Comparison of ENCODE assay signal across 9 mouse cellular contexts in genomic region chr5:115521553-115522461, GRCm38 (mm10). TPM values are rescaled to one million over a fixed set of nuclear protein-coding genes. Genes with fewer than 3 reads are reported as not detected.
DNase-seq lines count a peak whose midpoint lies in the region; ATAC-seq lines count a peak whose summit lies in the region.
"Had no signal": no experiment of that assay in that cellular context is flagged by ENCODE, and none has a peak within 500 bp of the region (broad histone marks: within the 10 kb centered on the region; RNA-seq: fewer than 3 reads in every experiment).

No protein-coding gene starts in this region.

- peak overlapping the region; percentile 54 for H3K27ac ChIP-seq in embryonic facial prominence, embryonic 11.5 days (replicated peaks; ENCODE audit: low read depth, low read length)
- 0 out of 2 replicates have a peak overlapping the region, but pooled peaks have one; percentile 41 for H3K27ac ChIP-seq in hindbrain, embryonic 16.5 days (ENCODE audit: low read depth, low read length)
- H3K27ac ChIP-seq in liver, embryonic 11.5 days (ENCODE audit: low read depth, low read length): peak overlapping the region; percentile 89

- WGBS in embryonic facial prominence, embryonic 11.5 days: 45% methylated on average over 20 of the region's 21 CpGs
- WGBS in hindbrain, embryonic 16.5 days: 70% methylated on average over 21 of the region's 21 CpGs
- 30% methylated on average over 20 of the region's 21 CpGs for WGBS in liver, embryonic 11.5 days

- no peaks in the 10 kb centered on the region for H3K27me3 ChIP-seq in embryonic facial prominence, embryonic 11.5 days (ENCODE audit: control insufficient read depth, insufficient read depth, low read length)
- no peaks in the 10 kb centered on the region for H3K27me3 ChIP-seq in hindbrain, embryonic 16.5 days (replicated peaks; ENCODE audit: control insufficient read depth, insufficient read depth, low read length)
- H3K27me3 ChIP-seq in liver, embryonic 11.5 days (replicated peaks; ENCODE audit: control insufficient read depth, insufficient read depth, low read length): no peaks in the 10 kb centered on the region

- no peak overlapping the region for H3K9ac ChIP-seq in embryonic facial prominence, embryonic 11.5 days (replicated peaks; ENCODE audit: low read length)
- H3K9ac ChIP-seq in hindbrain, embryonic 16.5 days (ENCODE audit: low read depth, low read length): no peak overlapping the region
- H3K9ac ChIP-seq in liver, embryonic 11.5 days (ENCODE audit: low read depth, low read length): peak overlapping the region; percentile 48; the same call in 1 of the 2 replicates

- peak overlapping the region; percentile 7; the same call in 1 of the 2 replicates for H3K4me2 ChIP-seq in embryonic facial prominence, embryonic 11.5 days (ENCODE audit: low read depth, low read length)
- H3K4me2 ChIP-seq in hindbrain, embryonic 16.5 days (ENCODE audit: low read length): no peak overlapping the region
- peak overlapping the region; percentile 61 for H3K4me2 ChIP-seq in liver, embryonic 11.5 days

- H3K36me3 ChIP-seq in embryonic facial prominence, embryonic 11.5 days (replicated peaks; ENCODE audit: control insufficient read depth, insufficient read depth, low read depth, low read length): no peaks in the 10 kb centered on the region
- no peaks in the 10 kb centered on the region for H3K36me3 ChIP-seq in hindbrain, embryonic 16.5 days (ENCODE audit: control insufficient read depth, insufficient read depth, low read length)
- H3K36me3 ChIP-seq in liver, embryonic 11.5 days (ENCODE audit: control insufficient read depth, insufficient read depth, low read length): peaks cover 3% of the 10 kb centered on the region; the same call in 1 of the 2 replicates

- no peaks in the 10 kb centered on the region for H3K9me3 ChIP-seq in embryonic facial prominence, embryonic 11.5 days (replicated peaks; ENCODE audit: control insufficient read depth, low read length)
- no peaks in the 10 kb centered on the region for H3K9me3 ChIP-seq in hindbrain, embryonic 16.5 days (ENCODE audit: control insufficient read depth, low read length)
- H3K9me3 ChIP-seq in liver, embryonic 11.5 days (ENCODE audit: control insufficient read depth, low read length): no peaks in the 10 kb centered on the region

- peak; percentile 82 to 83 for DNase-seq in lung, adult 18-20 months
- no peak for DNase-seq in lung, postnatal 25 days (ENCODE audit: low spot score)
- DNase-seq in embryonic facial prominence, embryonic 11.5 days (ENCODE audit: low spot score): peak; percentile 77
- no peak for DNase-seq in liver, embryonic 11.5 days (ENCODE audit: low spot score)
- DNase-seq in cerebellum, postnatal 36 days: no peak
- DNase-seq in cerebellum, adult 11 months: no peak

- H3K4me1 ChIP-seq in embryonic facial prominence, embryonic 11.5 days (ENCODE audit: control insufficient read depth, insufficient read depth, low read length): peaks cover 20% of the 10 kb centered on the region
- H3K4me1 ChIP-seq in hindbrain, embryonic 16.5 days (ENCODE audit: control insufficient read depth, insufficient read depth, low read depth, low read length): peaks cover 7% of the 10 kb centered on the region
- H3K4me1 ChIP-seq in liver, embryonic 11.5 days (replicated peaks; ENCODE audit: control insufficient read depth, insufficient read depth, low read length): peaks cover 59% of the 10 kb centered on the region

- no peak overlapping the region for H3K4me3 ChIP-seq in embryonic facial prominence, embryonic 11.5 days (ENCODE audit: low read depth, low read length)
- no peak overlapping the region for H3K4me3 ChIP-seq in hindbrain, embryonic 16.5 days (ENCODE audit: low read length)
- H3K4me3 ChIP-seq in liver, embryonic 11.5 days (ENCODE audit: low read depth, low read length): peak overlapping the region; percentile 26

- ATAC-seq in embryonic facial prominence, embryonic 11.5 days (replicated peaks; ENCODE audit: insufficient number of reproducible peaks, low FRiP score, low TSS enrichment, low read depth): no peak
- no peak for ATAC-seq in hindbrain, embryonic 16.5 days
- ATAC-seq in liver, embryonic 11.5 days (replicated peaks; ENCODE audit: low FRiP score): peak; percentile 60; the same call in 1 of the 2 replicates
- peak; percentile 62 for ATAC-seq in neutrophil, adult 5-6 weeks (ENCODE audit: extremely low read depth, insufficient number of reproducible peaks, low FRiP score, poor library complexity, severe bottlenecking)

RNA-seq across cellular contexts. Expression of gene Pxn, which starts 15.3 kb away (rescaled TPM):
- 12.9 and 13.8 TPM in 2 replicates for polyA plus RNA-seq in embryonic facial prominence, embryonic 11.5 days (2014; fragmentation: Nextera tagmentation; extraction: Ambion mirVana)
- 19.1 and 23.9 TPM in 2 replicates for polyA plus RNA-seq in hindbrain, embryonic 16.5 days (2015; fragmentation: Nextera tagmentation; extraction: Ambion mirVana)
- 12.4 and 14.0 TPM in 2 replicates for polyA plus RNA-seq in liver, embryonic 11.5 days (2014; fragmentation: Nextera tagmentation; extraction: Ambion mirVana)
- 242 and 288 TPM in 2 replicates for total RNA-seq in neutrophil, adult 5-6 weeks (2017)

RNA-seq across cellular contexts. Expression of gene Sirt4, which starts 37.3 kb away (rescaled TPM):
- polyA plus RNA-seq in embryonic facial prominence, embryonic 11.5 days (2014; fragmentation: Nextera tagmentation; extraction: Ambion mirVana): 12.7 and 17.2 TPM in 2 replicates
- 24.8 and 26.8 TPM in 2 replicates for polyA plus RNA-seq in hindbrain, embryonic 16.5 days (2015; fragmentation: Nextera tagmentation; extraction: Ambion mirVana)
- polyA plus RNA-seq in liver, embryonic 11.5 days (2014; fragmentation: Nextera tagmentation; extraction: Ambion mirVana): 14.8 and 15.2 TPM in 2 replicates
- 6.1 and 11.3 TPM in 2 replicates for total RNA-seq in neutrophil, adult 5-6 weeks (2017)

RNA-seq across cellular contexts. Expression of gene Rplp0, which starts 37.5 kb away (rescaled TPM):
- 1,437 and 1,529 TPM in 2 replicates for polyA plus RNA-seq in embryonic facial prominence, embryonic 11.5 days (2014; fragmentation: Nextera tagmentation; extraction: Ambion mirVana)
- 814 and 834 TPM in 2 replicates for polyA plus RNA-seq in hindbrain, embryonic 16.5 days (2015; fragmentation: Nextera tagmentation; extraction: Ambion mirVana)
- 2,436 and 2,466 TPM in 2 replicates for polyA plus RNA-seq in liver, embryonic 11.5 days (2014; fragmentation: Nextera tagmentation; extraction: Ambion mirVana)
- total RNA-seq in neutrophil, adult 5-6 weeks (2017): 808 and 842 TPM in 2 replicates

RNA-seq across cellular contexts. Expression of gene Gcn1l1, which starts 43.2 kb away (rescaled TPM):
- polyA plus RNA-seq in embryonic facial prominence, embryonic 11.5 days (2014; fragmentation: Nextera tagmentation; extraction: Ambion mirVana): 29.3 and 31.4 TPM in 2 replicates
- polyA plus RNA-seq in hindbrain, embryonic 16.5 days (2015; fragmentation: Nextera tagmentation; extraction: Ambion mirVana): 32.2 and 39.3 TPM in 2 replicates
- polyA plus RNA-seq in liver, embryonic 11.5 days (2014; fragmentation: Nextera tagmentation; extraction: Ambion mirVana): 51.0 and 55.6 TPM in 2 replicates
- 37.0 and 39.8 TPM in 2 replicates for total RNA-seq in neutrophil, adult 5-6 weeks (2017)

RNA-seq across cellular contexts. Expression of gene Pla2g1b, which starts 55.7 kb away (rescaled TPM):
- polyA plus RNA-seq in embryonic facial prominence, embryonic 11.5 days (2014; fragmentation: Nextera tagmentation; extraction: Ambion mirVana): not detected in 2 replicates
- not detected in 2 replicates for polyA plus RNA-seq in hindbrain, embryonic 16.5 days (2015; fragmentation: Nextera tagmentation; extraction: Ambion mirVana)
- 0.89 and 1.2 TPM in 2 replicates for polyA plus RNA-seq in liver, embryonic 11.5 days (2014; fragmentation: Nextera tagmentation; extraction: Ambion mirVana)
- not detected in 2 replicates for total RNA-seq in neutrophil, adult 5-6 weeks (2017)
- polyA plus RNA-seq: brain, embryonic 14.5 days had no signal

Comparison
In these comparisons a context has a peak if more than half of its experiments do, and no peak if none do; other contexts are left out.
1. DNase-seq: peak in lung, adult 18-20 months (2 of 2) and embryonic facial prominence, embryonic 11.5 days (single experiment); none in lung, postnatal 25 days (single experiment), liver, embryonic 11.5 days (single experiment), cerebellum, postnatal 36 days (0 of 2) and cerebellum, adult 11 months (single experiment).
2. ATAC-seq: peak in liver, embryonic 11.5 days (single experiment) and neutrophil, adult 5-6 weeks (single experiment); none in embryonic facial prominence, embryonic 11.5 days (single experiment) and hindbrain, embryonic 16.5 days (single experiment).
3. Peak in every context shown above with its lines, with median percentiles within 50 percentile points of each other: H3K27ac ChIP-seq.